Mouse (Mus musculus) CH12.LX (cell line): ENCODE results near the gene Spryd3. TPM values are rescaled to one million over a fixed set of nuclear protein-coding genes. Genes with fewer than 3 reads are reported as not detected.

Experiments
- DNase-seq: peaks from one replicate; pipeline ENCODE4 v3.0.0-alpha.2; 2013; ENCODE audit errors: extremely low read depth
- H3K27ac ChIP-seq: 2 replicates; pipeline ENCODE4 v1.5.1; 2012; ENCODE audit warnings: low read depth, mild to moderate bottlenecking, control low read depth, moderate library complexity; ENCODE audit not compliant: insufficient read depth
- H3K27me3 ChIP-seq: replicated peaks from 2 replicates; pipeline ENCODE3; 2012; ENCODE audit warnings: inconsistent platforms
- H3K36me3 ChIP-seq, 2 experiments: replicated peaks in 1 of 2; 2 replicates each; pipeline versions ENCODE3 to v1.6.1; 2012; ENCODE audit warnings: inconsistent platforms in 1 of 2, low read length in 1 of 2, mild to moderate bottlenecking in 1 of 2, mixed read lengths in 1 of 2, moderate library complexity in 1 of 2; ENCODE audit not compliant: control insufficient read depth in 1 of 2, insufficient read depth in 1 of 2
- H3K4me1 ChIP-seq, 2 experiments: 2 replicates each; pipeline ENCODE4 v1.6.1; 2012; ENCODE audit warnings: inconsistent platforms in 1 of 2, moderate library complexity in 1 of 2; ENCODE audit not compliant: insufficient read depth in 2 of 2, control insufficient read depth in 1 of 2
- H3K4me2 ChIP-seq: 2 replicates; pipeline ENCODE4 v1.6.1; 2012; ENCODE audit warnings: low read depth, mild to moderate bottlenecking, control low read depth; ENCODE audit not compliant: poor library complexity, insufficient read depth, severe bottlenecking
- H3K4me3 ChIP-seq, 3 experiments: fragments of 150-350 bp in 1 of 3; sonication (generic) in 1 of 3; replicated peaks in 1 of 3; 2 replicates each; pipeline versions ENCODE3 to v1.5.1; 2011 to 2012; ENCODE audit warnings: low read depth in 2 of 3, low read length in 2 of 3, mild to moderate bottlenecking in 2 of 3, moderate library complexity in 2 of 3, control low read depth in 1 of 3, improper control_type of control experiment in 1 of 3, inconsistent platforms in 1 of 3, mixed read lengths in 1 of 3; ENCODE audit not compliant: poor library complexity in 1 of 3
- H3K79me2 ChIP-seq: replicated peaks from 2 replicates; pipeline ENCODE4 v1.6.1; 2012; ENCODE audit warnings: mild to moderate bottlenecking, moderate library complexity; ENCODE audit not compliant: control insufficient read depth, poor library complexity, insufficient read depth, severe bottlenecking; ENCODE audit errors: extremely low read depth
- H3K9ac ChIP-seq: 2 replicates; pipeline ENCODE4 v1.6.1; 2012; ENCODE audit warnings: low read depth, mild to moderate bottlenecking, control low read depth, moderate library complexity; ENCODE audit not compliant: insufficient read depth
- H3K9me3 ChIP-seq: replicated peaks from 2 replicates; pipeline ENCODE3; 2012; ENCODE audit warnings: low read length, inconsistent platforms, mixed read lengths
- CHD1 ChIP-seq: IDR thresholded peaks from 2 replicates; pipeline ENCODE4 v1.6.1; 2012; ENCODE audit warnings: low read depth, low read length, improper control_type of control experiment, inconsistent platforms
- CHD2 ChIP-seq: IDR thresholded peaks from 2 replicates; pipeline ENCODE4 v1.6.1; 2011; ENCODE audit warnings: low read length, improper control_type of control experiment
- CTCF ChIP-seq, 2 experiments: IDR thresholded peaks in 1 of 2; conservative IDR thresholded peaks in 1 of 2; 2 replicates each; pipeline ENCODE4 v1.5.1; 2011 to 2012; ENCODE audit warnings: low read depth in 2 of 2, low read length in 2 of 2, improper control_type of control experiment in 1 of 2, inconsistent platforms in 1 of 2, mild to moderate bottlenecking in 1 of 2, moderate library complexity in 1 of 2
- E2F4 ChIP-seq: IDR thresholded peaks from 2 replicates; pipeline ENCODE4 v1.6.1; 2011; ENCODE audit warnings: low read depth, low read length, improper control_type of control experiment; ENCODE audit not compliant: insufficient replicate concordance
- ELF1 ChIP-seq: IDR thresholded peaks from 2 replicates; pipeline ENCODE4 v1.6.1; 2014; ENCODE audit warnings: low read depth, mild to moderate bottlenecking, inconsistent platforms, low read length, improper control_type of control experiment
- ETS1 ChIP-seq: conservative IDR thresholded peaks from 2 replicates; pipeline ENCODE4 v1.6.1; 2012; ENCODE audit warnings: low read depth, mild to moderate bottlenecking, inconsistent platforms, low read length, improper control_type of control experiment, moderate library complexity
- HCFC1 ChIP-seq: IDR thresholded peaks from 2 replicates; pipeline ENCODE4 v1.6.1; 2012; ENCODE audit warnings: low read depth, mild to moderate bottlenecking, inconsistent platforms, low read length, improper control_type of control experiment
- IRF4 ChIP-seq: IDR thresholded peaks from 2 replicates; pipeline ENCODE4 v1.6.1; 2014; ENCODE audit warnings: low read depth, mild to moderate bottlenecking, inconsistent platforms, low read length, improper control_type of control experiment
- KAT2A ChIP-seq: IDR thresholded peaks from 2 replicates; pipeline ENCODE4 v1.6.1; 2012; ENCODE audit warnings: low read length, improper control_type of control experiment, inconsistent platforms; ENCODE audit not compliant: insufficient replicate concordance
- MAFK ChIP-seq: IDR thresholded peaks from 2 replicates; pipeline ENCODE4 v1.6.1; 2011; ENCODE audit warnings: low read length, improper control_type of control experiment; ENCODE audit not compliant: insufficient replicate concordance
- MAX ChIP-seq: IDR thresholded peaks from 2 replicates; pipeline ENCODE4 v1.6.1; 2011; ENCODE audit warnings: low read length, improper control_type of control experiment
- MAZ ChIP-seq: IDR thresholded peaks from 2 replicates; pipeline ENCODE4 v1.6.1; 2012; ENCODE audit warnings: low read depth, mild to moderate bottlenecking, inconsistent platforms, low read length, improper control_type of control experiment, moderate library complexity
- MEF2A ChIP-seq: IDR thresholded peaks from 2 replicates; pipeline ENCODE4 v1.6.1; 2014; ENCODE audit warnings: low read depth, mild to moderate bottlenecking, inconsistent platforms, low read length, improper control_type of control experiment, borderline replicate concordance
- MXI1 ChIP-seq: IDR thresholded peaks from 2 replicates; pipeline ENCODE4 v1.6.1; 2011; ENCODE audit warnings: mild to moderate bottlenecking, low read depth, low read length, improper control_type of control experiment
- MYC ChIP-seq: IDR thresholded peaks from 2 replicates; pipeline ENCODE4 v1.6.1; 2011; ENCODE audit warnings: low read depth, mild to moderate bottlenecking, improper control_type of control experiment, low read length
- NRF1 ChIP-seq: IDR thresholded peaks from 2 replicates; pipeline ENCODE4 v1.6.1; 2014; ENCODE audit warnings: low read depth, mild to moderate bottlenecking, inconsistent platforms, low read length, improper control_type of control experiment, moderate library complexity
- POLR2A ChIP-seq: IDR thresholded peaks from 2 replicates; pipeline ENCODE4 v1.6.1; 2011; ENCODE audit warnings: low read depth, mild to moderate bottlenecking, improper control_type of control experiment, low read length
- RAD21 ChIP-seq: IDR thresholded peaks from 2 replicates; pipeline ENCODE4 v1.6.1; 2011; ENCODE audit warnings: low read depth, mild to moderate bottlenecking, low read length, improper control_type of control experiment, moderate library complexity
- RCOR1 ChIP-seq: conservative IDR thresholded peaks from 2 replicates; pipeline ENCODE4 v1.6.1; 2012; ENCODE audit warnings: low read depth, mild to moderate bottlenecking, inconsistent platforms, low read length, improper control_type of control experiment
- SIN3A ChIP-seq: IDR thresholded peaks from 2 replicates; pipeline ENCODE4 v1.6.1; 2012; ENCODE audit warnings: low read length, improper control_type of control experiment, inconsistent platforms
- TBP ChIP-seq: conservative IDR thresholded peaks from 2 replicates; pipeline ENCODE4 v1.6.1; 2011; ENCODE audit warnings: low read depth, low read length, improper control_type of control experiment
- UBTF ChIP-seq: IDR thresholded peaks from 2 replicates; pipeline ENCODE4 v1.6.1; 2012; ENCODE audit warnings: low read depth, mild to moderate bottlenecking, inconsistent platforms, low read length, improper control_type of control experiment, moderate library complexity
- USF1 ChIP-seq: IDR thresholded peaks from 2 replicates; pipeline ENCODE4 v1.6.1; 2014; ENCODE audit warnings: low read depth, mild to moderate bottlenecking, inconsistent platforms, low read length, improper control_type of control experiment
- USF2 ChIP-seq: conservative IDR thresholded peaks from 2 replicates; pipeline ENCODE4 v1.6.1; 2011; ENCODE audit warnings: low read depth, low read length, improper control_type of control experiment
- dilution Hi-C: fragments of 300-500 bp; cut with MboI; formaldehyde crosslinking; loops from 2 replicates; pipeline ENCODE4 v1.14.3; 2020; ENCODE audit warnings: low sequenced_read_pairs; ENCODE audit not compliant: extremely low pct_unique_long_range_greater_than_20kb, extremely low pct_ligation_motif_present
- in situ Hi-C: fragments of 300-500 bp; cut with MboI; formaldehyde crosslinking; loops from 3 replicates; pipeline ENCODE4 v1.14.3; 2019; ENCODE audit warnings: low sequenced_read_pairs, low pct_ligation_motif_present, low pct_unique_long_range_greater_than_20kb, mixed read lengths
- polyA plus RNA-seq: library from polyadenylated mRNA; unstranded; fragments of >175 nt; gene quantifications from 2 replicates; pipeline ENCODE4 v1.2.1, GENCODE M21; 2012; ENCODE audit warnings: low read depth; ENCODE audit not compliant: insufficient read length
- total RNA-seq, 2 experiments: library from RNA; depleted of rRNA; stranded (reverse); fragments of 300-350 nt in 1 of 2; fragments of >200 nt in 1 of 2; gene quantifications; 2 replicates each; pipeline ENCODE4 v1.2.3; 2012 to 2014

Spryd3 gene
- total and polyA plus RNA-seq, 3 experiments: 21.5 to 25.7 (median 21.6) TPM

GRCm38 (mm10) chr15:102150301-102151135 is 14.5 kb upstream of the Spryd3 start, which contains the start of gene Soat2 (continued):
- TF ChIP-seq IRF4 (0 out of 2 replicates have a peak, but pooled peaks have one; percentile 19), E2F4 (no peak), ETS1 (no peak), CTCF (conservative IDR thresholded peaks at IDR 0.05 in 1 of 2, IDR thresholded peaks at IDR 0.05 in 1 of 2; ENCODE audit: low read depth in 2 of 2, low read length in 2 of 2) (no peak), CHD2 (peak; percentile 71), NRF1 (0 out of 2 replicates have a peak, but pooled peaks have one; percentile 11), RAD21 (no peak), KAT2A (no peak), MAX (peak; percentile 45; the same call in 1 of the 2 replicates), RCOR1 (no peak)
- TF ChIP-seq, all 38 proteins: peak for 9

GRCm38 (mm10) chr15:102149561-102149960 is 13.5 kb upstream of the Spryd3 start:
- TF ChIP-seq MAFK (no peak), USF1 (no peak), RAD21 (no peak), TBP (no peak), CHD1 (no peak), MXI1 (no peak), HCFC1 (no peak), UBTF (no peak), POLR2A (no peak), NRF1 (no peak), MYC (no peak), MAZ (no peak), ETS1 (no peak), MEF2A (no peak), ELF1 (no peak), USF2 (no peak), CHD2 (no peak), SIN3A (no peak)
- no peak overlapping the region for H3K4me3 ChIP-seq
- dilution Hi-C loops: no loop called here
- H3K79me2 ChIP-seq: no peaks in the 10 kb centered on the region
- no peak overlapping the region for H3K9ac ChIP-seq
- peaks cover 24 to 37% of the 10 kb centered on the region in 2 experiments for H3K4me1 ChIP-seq
- H3K9me3 ChIP-seq: no peaks in the 10 kb centered on the region
- no peak overlapping the region for H3K4me2 ChIP-seq
- no peak for DNase-seq
- H3K27ac ChIP-seq: no peak overlapping the region
- in situ Hi-C loops: no loop called here
- H3K27me3 ChIP-seq: peaks cover 13% of the 10 kb centered on the region
- H3K36me3 ChIP-seq: peaks cover 3 to 16% of the 10 kb centered on the region in 2 experiments
